Mouse (Mus musculus): ENCODE measurements around the gene Actr6. TPM values are rescaled to one million over a fixed set of nuclear protein-coding genes. Genes with fewer than 3 reads are reported as not detected.

Actr6 gene
- 17.4 TPM for total RNA-seq (2023)

DNA sequence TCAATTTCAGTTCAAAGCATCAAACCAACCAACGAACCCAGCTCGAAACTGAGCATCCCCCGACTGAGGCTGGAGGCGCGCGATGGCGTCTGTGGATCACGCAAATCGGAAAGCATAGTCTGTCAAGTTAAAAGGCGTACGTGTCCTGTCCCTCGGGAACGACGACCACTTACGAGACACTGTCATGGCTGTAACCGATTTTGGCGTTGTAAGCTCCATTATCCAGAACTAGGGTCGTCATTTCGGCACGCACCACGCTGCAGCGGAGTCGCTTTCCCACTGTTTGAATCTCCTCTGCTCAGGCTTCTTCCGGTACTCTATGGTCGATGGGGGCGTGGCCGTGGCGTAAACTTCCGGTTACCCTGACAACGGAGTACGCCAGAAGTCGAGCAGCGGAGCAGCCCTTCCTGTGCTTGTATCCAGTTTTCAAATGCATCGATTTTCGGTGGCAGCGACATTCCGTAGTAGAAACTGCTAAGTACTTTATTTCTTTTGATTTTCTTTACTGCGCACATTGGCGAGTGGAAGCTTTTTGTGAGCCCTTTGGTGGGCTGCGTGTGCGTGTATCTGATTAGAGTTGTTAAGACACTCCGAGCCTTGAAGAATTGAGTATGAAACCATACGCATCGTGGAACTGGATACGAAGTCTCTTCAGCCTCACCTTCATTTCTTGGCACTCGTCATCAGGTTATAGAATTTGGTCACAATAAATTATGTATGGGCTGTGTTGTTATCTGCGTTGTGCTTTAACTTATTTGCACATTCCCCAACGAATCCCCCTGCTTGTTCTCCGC, at the start of gene Actr6:
Gene Actr6, minus strand, starts transcription at position 295 of the 794 bp plus-strand sequence.

GRCm38 (mm10) chr10:89744871-89745665, 13.0 kb upstream of the Actr6 start, which contains the start of gene Uhrf1bp1l:
TSS of gene Uhrf1bp1l (plus strand) at chr10:89744991.

DNA sequence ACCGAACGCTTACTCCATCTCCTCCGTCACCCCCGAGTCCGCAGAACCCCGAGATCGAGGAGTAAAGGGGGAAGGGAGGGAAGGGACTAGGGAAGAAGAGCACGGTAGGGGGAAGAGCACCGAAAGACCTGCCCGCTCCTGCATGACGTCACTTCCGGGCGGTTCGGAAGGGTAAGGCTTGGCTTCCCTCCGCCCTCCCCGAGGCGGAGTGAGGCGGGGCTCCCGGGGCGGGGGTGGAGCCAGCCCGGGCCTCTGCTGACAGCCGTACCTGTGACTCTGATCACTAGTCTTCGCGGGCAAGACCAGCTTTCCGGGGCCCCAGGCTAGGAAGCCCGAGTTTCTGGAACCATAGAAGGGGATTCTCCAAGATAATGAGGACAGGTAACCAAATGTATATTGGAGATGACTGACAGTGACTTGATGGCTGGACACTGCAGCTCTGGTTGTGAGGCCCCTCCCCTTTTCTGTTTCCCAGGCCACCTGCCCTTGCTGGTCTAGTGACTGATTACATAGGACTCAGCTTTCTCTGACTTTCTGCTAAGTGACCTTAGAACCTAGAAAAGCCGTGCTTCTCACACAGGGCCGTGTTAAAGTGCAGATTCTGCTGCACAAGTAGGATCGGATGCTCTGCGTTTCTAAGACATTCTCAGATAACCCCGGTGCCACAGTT, 45.8 kb downstream of the Actr6 start, which contains the start of gene Scyl2:
Gene Scyl2, minus strand, starts transcription at position 147 of the 670 bp plus-strand sequence.

Other genes starting within 250 kb of the Actr6 start
- gene Nr1h4, start 198.7 kb downstream of the Actr6 start, total RNA-seq (2023) = not detected
- gene Slc17a8, start 111.0 kb downstream of the Actr6 start, total RNA-seq (2023) = not detected
- gene Scyl2, start 46.0 kb downstream of the Actr6 start, total RNA-seq (2023) = 41.3 TPM
- 61.6 TPM for gene Uhrf1bp1l, start 12.7 kb upstream of the Actr6 start, total RNA-seq (2023)
- not detected for gene Anks1b, start 141.2 kb upstream of the Actr6 start, total RNA-seq (2023)